Mouse (Mus musculus): ENCODE measurements around the gene Arrdc5. TPM values are rescaled to one million over a fixed set of nuclear protein-coding genes. Genes with fewer than 3 reads are reported as not detected.

Gene Arrdc5
- polyA plus RNA-seq, 1 experiment from 2014 or later: not detected

GRCm38 (mm10) chr17:56289371-56290331, 10.4 kb downstream of the Arrdc5 start:
- H3K4me1 ChIP-seq (ENCODE audit: control insufficient read depth, insufficient read depth, low read length): peaks cover 33% of the 10 kb centered on the region
- ATAC-seq (ENCODE audit: insufficient number of reproducible peaks, low FRiP score, low TSS enrichment, low read depth): peak; percentile 27

GRCm38 (mm10) chr17:56288866-56289265, 11.2 kb downstream of the Arrdc5 start:
- no peak for ATAC-seq (ENCODE audit: insufficient number of reproducible peaks, low FRiP score, low TSS enrichment, low read depth)
- Histone ChIP-seq H3K27ac (replicated peaks; ENCODE audit: low read depth, low read length) (peak overlapping the region; percentile 95), H3K36me3 (ENCODE audit: control insufficient read depth, insufficient read depth, low read length) (peaks cover 10% of the 10 kb centered on the region), H3K4me3 (ENCODE audit: low read depth, low read length) (peak overlapping the region; percentile 55), H3K4me1 (ENCODE audit: control insufficient read depth, insufficient read depth, low read length) (peaks cover 33% of the 10 kb centered on the region), H3K9ac (ENCODE audit: low read length) (peak overlapping the region; percentile 62), H3K27me3 (ENCODE audit: control insufficient read depth, insufficient read depth, low read length) (no peaks in the 10 kb centered on the region), H3K4me2 (ENCODE audit: low read depth, severe bottlenecking) (peak overlapping the region; percentile 85), H3K9me3 (ENCODE audit: control insufficient read depth, low read length) (no peaks in the 10 kb centered on the region)
- WGBS: 26% methylated on average over 3 of the region's 3 CpGs
- no peak for DNase-seq (ENCODE audit: low spot score)

More at GRCm38 (mm10) chr17:56289371-56290331, 10.4 kb downstream of the Arrdc5 start:
- peak overlapping the region; percentile 85 for H3K4me2 ChIP-seq (ENCODE audit: low read depth, severe bottlenecking)
- no peaks in the 10 kb centered on the region for H3K27me3 ChIP-seq (ENCODE audit: control insufficient read depth, insufficient read depth, low read length)
- peak overlapping the region; percentile 95 for H3K27ac ChIP-seq (replicated peaks; ENCODE audit: low read depth, low read length)
- no peaks in the 10 kb centered on the region for H3K9me3 ChIP-seq (ENCODE audit: control insufficient read depth, low read length)
- under 1% methylated on average over 23 of the region's 23 CpGs for WGBS
- DNase-seq (ENCODE audit: low spot score): peak; percentile 84
- peak overlapping the region; percentile 62 for H3K9ac ChIP-seq (ENCODE audit: low read length)
- peaks cover 10% of the 10 kb centered on the region for H3K36me3 ChIP-seq (ENCODE audit: control insufficient read depth, insufficient read depth, low read length)
- H3K4me3 ChIP-seq (ENCODE audit: low read depth, low read length): peak overlapping the region; percentile 55

- no peak overlapping the region for H3K4me3 ChIP-seq (ENCODE audit: low read depth, low read length)
- H3K27me3 ChIP-seq (ENCODE audit: control insufficient read depth, insufficient read depth, low read length): no peaks in the 10 kb centered on the region
- no peak for DNase-seq (ENCODE audit: low spot score)
- peaks cover 33% of the 10 kb centered on the region for H3K4me1 ChIP-seq (ENCODE audit: control insufficient read depth, insufficient read depth, low read length)
- no peaks in the 10 kb centered on the region for H3K9me3 ChIP-seq (ENCODE audit: control insufficient read depth, low read length)
- 0 out of 2 replicates have a peak overlapping the region, but pooled peaks have one; percentile 17 for H3K9ac ChIP-seq (ENCODE audit: low read length)
- no peak overlapping the region; the same call in 1 of the 2 replicates for H3K4me2 ChIP-seq (ENCODE audit: low read depth, severe bottlenecking)
- H3K36me3 ChIP-seq (ENCODE audit: control insufficient read depth, insufficient read depth, low read length): peaks cover 10% of the 10 kb centered on the region
- H3K27ac ChIP-seq (replicated peaks; ENCODE audit: low read depth, low read length): no peak overlapping the region
- 65% methylated on average over 3 of the region's 3 CpGs for WGBS
- ATAC-seq (ENCODE audit: insufficient number of reproducible peaks, low FRiP score, low TSS enrichment, low read depth): no peak
These were observed 12.3 kb downstream of the Arrdc5 start for GRCm38 (mm10) chr17:56287830-56288229.

GRCm38 (mm10) chr17:56285995-56286394, 14.1 kb downstream of the Arrdc5 start:
- Histone ChIP-seq H3K9ac (ENCODE audit: low read length) (no peak overlapping the region), H3K4me1 (ENCODE audit: control insufficient read depth, insufficient read depth, low read length) (peaks cover 27% of the 10 kb centered on the region), H3K27ac (replicated peaks; ENCODE audit: low read depth, low read length) (no peak overlapping the region), H3K9me3 (ENCODE audit: control insufficient read depth, low read length) (no peaks in the 10 kb centered on the region), H3K4me3 (ENCODE audit: low read depth, low read length) (no peak overlapping the region), H3K36me3 (ENCODE audit: control insufficient read depth, insufficient read depth, low read length) (peaks cover 15% of the 10 kb centered on the region), H3K27me3 (ENCODE audit: control insufficient read depth, insufficient read depth, low read length) (no peaks in the 10 kb centered on the region), H3K4me2 (ENCODE audit: low read depth, severe bottlenecking) (no peak overlapping the region)
- 93% methylated on average over 11 of the region's 11 CpGs for WGBS
- DNase-seq (ENCODE audit: low spot score) (no peak), ATAC-seq (ENCODE audit: insufficient number of reproducible peaks, low FRiP score, low TSS enrichment, low read depth) (no peak)

- H3K27me3 ChIP-seq (ENCODE audit: control insufficient read depth, insufficient read depth, low read length): no peaks in the 10 kb centered on the region
- H3K4me1 ChIP-seq (ENCODE audit: control insufficient read depth, insufficient read depth, low read length): peaks cover 7% of the 10 kb centered on the region
- WGBS: 93% methylated on average over 8 of the region's 8 CpGs
- H3K9ac ChIP-seq (ENCODE audit: low read length): no peak overlapping the region
- H3K9me3 ChIP-seq (ENCODE audit: control insufficient read depth, low read length): no peaks in the 10 kb centered on the region
- no peak overlapping the region for H3K4me3 ChIP-seq (ENCODE audit: low read depth, low read length)
- peaks cover 22% of the 10 kb centered on the region for H3K36me3 ChIP-seq (ENCODE audit: control insufficient read depth, insufficient read depth, low read length)
- no peak overlapping the region for H3K27ac ChIP-seq (replicated peaks; ENCODE audit: low read depth, low read length)
- DNase-seq (ENCODE audit: low spot score) (no peak), ATAC-seq (ENCODE audit: insufficient number of reproducible peaks, low FRiP score, low TSS enrichment, low read depth) (no peak)
- no peak overlapping the region for H3K4me2 ChIP-seq (ENCODE audit: low read depth, severe bottlenecking)
These were observed 16.8 kb downstream of the Arrdc5 start for GRCm38 (mm10) chr17:56283316-56283715.

GRCm38 (mm10) chr17:56282802-56283201, 17.3 kb downstream of the Arrdc5 start:
- DNase-seq (ENCODE audit: low spot score) (no peak), ATAC-seq (ENCODE audit: insufficient number of reproducible peaks, low FRiP score, low TSS enrichment, low read depth) (no peak)
- peaks cover 23% of the 10 kb centered on the region for H3K36me3 ChIP-seq (ENCODE audit: control insufficient read depth, insufficient read depth, low read length)
- no peak overlapping the region for H3K9ac ChIP-seq (ENCODE audit: low read length)
- no peak overlapping the region for H3K27ac ChIP-seq (replicated peaks; ENCODE audit: low read depth, low read length)
- WGBS: 90% methylated on average over 4 of the region's 4 CpGs
- peaks cover 3% of the 10 kb centered on the region for H3K4me1 ChIP-seq (ENCODE audit: control insufficient read depth, insufficient read depth, low read length)
- H3K4me2 ChIP-seq (ENCODE audit: low read depth, severe bottlenecking): no peak overlapping the region
- H3K4me3 ChIP-seq (ENCODE audit: low read depth, low read length): no peak overlapping the region
- H3K9me3 ChIP-seq (ENCODE audit: control insufficient read depth, low read length): no peaks in the 10 kb centered on the region
- no peaks in the 10 kb centered on the region for H3K27me3 ChIP-seq (ENCODE audit: control insufficient read depth, insufficient read depth, low read length)

GRCm38 (mm10) chr17:56281193-56281592, 18.9 kb downstream of the Arrdc5 start:
- WGBS: 90% methylated on average over 12 of the region's 12 CpGs
- H3K4me3 ChIP-seq (ENCODE audit: low read depth, low read length): no peak overlapping the region
- no peak overlapping the region for H3K27ac ChIP-seq (replicated peaks; ENCODE audit: low read depth, low read length)
- no peaks in the 10 kb centered on the region for H3K4me1 ChIP-seq (ENCODE audit: control insufficient read depth, insufficient read depth, low read length)
- DNase-seq (ENCODE audit: low spot score): no peak
- no peak overlapping the region for H3K4me2 ChIP-seq (ENCODE audit: low read depth, severe bottlenecking)
- H3K9ac ChIP-seq (ENCODE audit: low read length): no peak overlapping the region
- ATAC-seq (ENCODE audit: insufficient number of reproducible peaks, low FRiP score, low TSS enrichment, low read depth): no peak
- no peaks in the 10 kb centered on the region for H3K9me3 ChIP-seq (ENCODE audit: control insufficient read depth, low read length)
- H3K36me3 ChIP-seq (ENCODE audit: control insufficient read depth, insufficient read depth, low read length): peaks cover 20% of the 10 kb centered on the region
- H3K27me3 ChIP-seq (ENCODE audit: control insufficient read depth, insufficient read depth, low read length): no peaks in the 10 kb centered on the region

GRCm38 (mm10) chr17:56279481-56280155, 20.5 kb downstream of the Arrdc5 start:
- H3K27ac ChIP-seq (replicated peaks; ENCODE audit: low read depth, low read length): no peak overlapping the region
- no peak overlapping the region for H3K4me2 ChIP-seq (ENCODE audit: low read depth, severe bottlenecking)
- 76% methylated on average over 12 of the region's 12 CpGs for WGBS
- no peaks in the 10 kb centered on the region for H3K27me3 ChIP-seq (ENCODE audit: control insufficient read depth, insufficient read depth, low read length)
- no peak overlapping the region for H3K9ac ChIP-seq (ENCODE audit: low read length)
- 0 out of 2 replicates have a peak, but pooled peaks cover 2% of the 10 kb centered on the region for H3K4me1 ChIP-seq (ENCODE audit: control insufficient read depth, insufficient read depth, low read length)
- no peak overlapping the region for H3K4me3 ChIP-seq (ENCODE audit: low read depth, low read length)
- H3K36me3 ChIP-seq (ENCODE audit: control insufficient read depth, insufficient read depth, low read length): peaks cover 13% of the 10 kb centered on the region
- no peaks in the 10 kb centered on the region for H3K9me3 ChIP-seq (ENCODE audit: control insufficient read depth, low read length)
- DNase-seq (ENCODE audit: low spot score): no peak
- no peak for ATAC-seq (ENCODE audit: insufficient number of reproducible peaks, low FRiP score, low TSS enrichment, low read depth)
